Mouse (Mus musculus): ENCODE measurements around the gene Ccdc134.

The Ccdc134 gene

DNA sequence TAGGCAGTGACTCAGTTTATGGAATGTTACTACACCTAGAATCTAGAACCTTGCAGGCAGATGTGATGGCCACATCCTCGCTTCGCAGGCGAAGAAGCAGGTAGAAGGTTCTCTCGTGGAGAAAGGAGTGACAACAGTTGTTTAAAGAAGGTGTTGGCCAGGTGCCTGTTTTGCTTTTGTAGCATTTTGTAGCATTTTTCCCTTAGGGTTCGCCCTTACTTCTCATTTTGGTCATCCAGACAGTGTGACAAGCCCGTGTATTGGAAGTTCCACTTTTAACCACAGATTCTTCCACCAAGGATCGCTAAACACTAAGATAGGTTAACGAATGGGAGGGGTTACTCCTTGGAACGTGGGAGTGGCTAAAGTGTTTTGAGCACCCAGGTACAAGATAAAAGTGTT is 20.8 kb downstream of the Ccdc134 start:
- no peak for DNase-seq (ENCODE audit: low spot score)

DNA sequence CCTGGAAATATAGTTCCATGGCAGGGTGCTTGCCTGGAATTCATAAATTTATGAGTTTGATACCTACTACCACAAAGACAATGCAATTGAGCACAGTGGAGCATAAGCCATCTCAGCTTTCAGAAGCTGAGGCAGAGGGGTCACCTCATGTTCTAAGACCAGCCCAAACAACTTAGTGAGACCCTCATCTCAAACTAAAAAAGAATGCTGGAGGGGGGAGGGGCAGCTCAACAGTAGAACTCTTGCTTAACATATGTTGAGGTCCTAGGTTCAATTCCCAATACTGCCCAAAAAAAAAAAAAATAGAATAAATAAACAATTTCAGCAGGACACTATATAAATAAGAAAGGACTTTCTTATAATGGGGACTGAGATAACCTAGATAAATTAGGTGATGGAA is 22.3 kb downstream of the Ccdc134 start:
- DNase-seq (ENCODE audit: low spot score) = no peak

DNA sequence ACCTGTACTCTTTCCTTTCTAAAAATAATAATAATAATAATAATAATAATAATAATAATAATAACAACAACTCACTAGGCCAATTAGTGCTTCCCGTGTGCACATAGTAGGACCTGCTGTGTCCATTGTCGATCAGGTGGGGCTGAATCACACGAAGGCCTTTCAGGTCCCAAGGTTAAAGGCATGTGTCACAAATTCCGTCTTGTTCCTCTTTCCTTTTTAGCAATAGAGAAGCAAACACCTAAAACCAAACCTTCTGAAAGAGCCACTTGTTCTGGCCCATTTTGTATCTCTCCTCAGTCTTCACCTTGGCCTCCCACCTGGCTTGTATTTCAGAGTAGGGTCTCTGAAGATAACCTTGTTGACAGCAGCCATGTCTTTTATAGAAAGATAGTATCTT is 23.5 kb downstream of the Ccdc134 start:
- no peak for DNase-seq (ENCODE audit: low spot score)

DNA sequence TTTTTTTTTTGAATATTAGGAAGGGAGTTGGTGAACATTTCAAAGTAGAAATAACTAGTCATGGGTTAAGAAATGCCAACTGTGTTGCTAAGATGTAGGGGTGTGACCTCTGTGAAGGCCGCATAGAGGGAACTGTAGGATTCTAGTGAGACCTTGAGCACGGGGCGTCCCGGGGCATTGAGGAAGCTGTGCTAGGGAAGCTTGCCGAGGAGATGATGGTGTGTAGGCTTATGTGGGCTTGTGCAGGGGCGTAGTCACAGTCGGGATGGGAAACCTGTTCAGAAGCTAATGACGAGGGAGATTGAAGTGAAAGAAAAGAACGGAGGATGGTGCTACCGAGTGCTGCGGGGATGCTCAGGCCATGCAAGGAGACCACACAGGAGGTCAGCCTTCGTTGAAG is 24.3 kb downstream of the Ccdc134 start:
- DNase-seq (ENCODE audit: low spot score) = no peak

DNA sequence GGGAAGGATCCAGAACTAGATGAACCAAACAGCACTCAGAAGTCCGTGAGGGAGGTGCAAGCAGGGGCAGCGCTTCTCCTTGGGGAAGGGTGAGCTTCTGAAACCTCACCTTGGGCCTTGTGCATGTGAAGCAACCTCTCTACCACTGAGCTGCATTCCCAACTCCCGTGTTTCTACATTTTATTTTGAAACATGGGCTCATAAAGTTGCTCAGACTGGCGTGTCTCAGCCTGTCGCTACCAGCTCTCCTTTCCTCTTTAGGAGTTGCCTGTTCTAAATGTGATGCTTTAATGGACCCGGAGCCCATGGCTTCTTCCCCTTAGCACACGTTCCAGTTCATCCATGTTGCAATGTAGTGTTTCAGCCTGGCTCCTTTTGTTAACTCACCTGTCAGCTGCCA is 24.7 kb downstream of the Ccdc134 start:
- DNase-seq (ENCODE audit: low spot score) = no peak

DNA sequence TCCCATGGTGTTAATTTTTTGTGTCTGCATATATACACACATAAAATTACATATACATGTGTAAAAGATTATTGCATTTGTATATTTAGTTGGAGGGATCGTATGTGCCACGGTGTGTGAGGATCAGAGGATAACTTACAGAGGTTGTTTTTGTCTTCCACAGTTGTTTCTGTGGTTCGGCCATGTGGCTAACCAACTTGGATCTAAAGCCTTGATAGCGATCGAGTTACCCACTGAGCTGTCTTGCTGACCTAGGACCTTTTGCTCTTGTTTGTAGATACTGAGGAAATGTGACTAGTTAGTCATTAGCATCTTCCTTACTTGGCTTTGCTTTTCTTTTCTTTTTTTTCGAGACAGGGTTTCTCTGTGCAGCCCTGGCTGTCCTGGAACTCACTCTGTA is 28.6 kb downstream of the Ccdc134 start:
- no peak for DNase-seq (ENCODE audit: low spot score)

DNA sequence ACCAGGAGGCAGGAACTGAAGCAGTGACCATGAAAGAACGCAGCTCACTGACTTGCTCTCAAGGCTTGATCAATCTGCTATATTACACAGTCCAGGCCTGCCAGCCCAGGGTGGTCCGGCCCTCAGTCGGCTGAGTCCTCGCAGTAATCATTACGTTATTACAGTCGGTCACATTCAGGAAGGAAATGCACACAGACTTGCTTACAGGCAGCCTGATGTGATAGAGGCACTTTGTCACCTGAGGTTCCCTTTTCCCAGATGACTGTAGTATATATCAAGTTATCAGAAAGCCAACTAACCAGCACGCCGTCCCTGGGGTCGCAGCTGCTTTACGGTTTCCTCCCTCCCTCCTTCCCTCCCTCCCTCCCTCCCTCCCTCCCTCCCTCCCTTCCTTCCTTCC is 29.2 kb downstream of the Ccdc134 start:
- DNase-seq (ENCODE audit: low spot score) = no peak

DNA sequence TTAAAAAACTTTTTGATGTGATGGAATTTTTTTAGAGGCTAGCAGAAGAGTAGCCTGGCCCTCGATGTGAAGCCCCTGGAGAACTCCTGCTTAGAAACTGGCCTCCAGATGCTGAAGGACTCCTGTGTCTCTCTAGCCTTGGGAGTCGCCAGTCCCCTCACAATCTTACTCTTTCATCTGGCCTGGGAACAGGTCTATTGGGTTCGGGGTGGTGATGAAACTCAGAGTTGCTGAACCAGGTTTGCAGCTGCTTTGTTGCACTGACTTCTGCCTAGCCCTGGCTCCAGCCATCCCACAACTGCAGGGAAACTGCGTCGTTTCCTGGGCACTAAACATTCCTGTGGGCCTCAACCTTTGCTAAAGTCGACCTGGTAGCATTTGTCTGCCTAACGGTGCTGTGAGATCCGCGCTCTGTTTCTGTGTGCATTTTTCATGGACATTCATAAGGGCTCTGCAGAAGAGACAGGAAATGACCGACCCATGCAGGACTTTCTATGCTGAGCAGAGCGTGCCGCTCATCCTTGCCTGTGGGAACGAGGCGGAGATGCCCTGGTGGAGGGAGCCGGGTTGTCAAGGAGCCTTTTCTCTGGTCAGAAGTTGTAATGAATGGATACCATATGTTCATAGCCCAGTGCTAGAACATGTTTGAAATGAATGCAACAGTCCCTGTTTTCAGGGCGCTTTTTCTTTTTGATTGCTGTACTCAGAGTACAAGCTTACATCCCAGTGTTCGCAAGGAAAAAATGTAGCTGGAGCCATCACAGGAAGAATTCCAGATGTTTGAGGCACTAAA is 30.7 kb downstream of the Ccdc134 start:
- DNase-seq (ENCODE audit: low spot score) = no peak

DNA sequence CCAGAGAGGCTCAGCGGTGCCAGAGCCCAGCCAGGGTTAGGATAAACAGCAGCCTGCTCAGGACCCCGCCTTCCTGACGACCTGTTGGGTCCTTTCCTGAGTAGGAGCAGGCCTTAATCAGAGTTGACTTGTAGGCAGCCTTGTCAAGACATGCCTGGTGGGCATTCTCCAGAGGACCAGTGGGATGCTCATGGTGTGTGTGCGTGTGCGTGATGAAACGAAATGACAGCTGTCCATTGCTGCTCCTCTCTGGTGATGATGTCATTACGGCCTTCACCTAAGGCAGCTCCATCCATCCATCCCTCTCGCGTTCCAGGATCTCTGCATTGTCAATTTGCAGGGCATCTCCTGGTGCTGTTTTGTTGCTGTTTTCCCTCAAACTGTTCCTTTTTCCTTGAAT is 31.7 kb downstream of the Ccdc134 start:
- DNase-seq (ENCODE audit: low spot score) = no peak

DNA sequence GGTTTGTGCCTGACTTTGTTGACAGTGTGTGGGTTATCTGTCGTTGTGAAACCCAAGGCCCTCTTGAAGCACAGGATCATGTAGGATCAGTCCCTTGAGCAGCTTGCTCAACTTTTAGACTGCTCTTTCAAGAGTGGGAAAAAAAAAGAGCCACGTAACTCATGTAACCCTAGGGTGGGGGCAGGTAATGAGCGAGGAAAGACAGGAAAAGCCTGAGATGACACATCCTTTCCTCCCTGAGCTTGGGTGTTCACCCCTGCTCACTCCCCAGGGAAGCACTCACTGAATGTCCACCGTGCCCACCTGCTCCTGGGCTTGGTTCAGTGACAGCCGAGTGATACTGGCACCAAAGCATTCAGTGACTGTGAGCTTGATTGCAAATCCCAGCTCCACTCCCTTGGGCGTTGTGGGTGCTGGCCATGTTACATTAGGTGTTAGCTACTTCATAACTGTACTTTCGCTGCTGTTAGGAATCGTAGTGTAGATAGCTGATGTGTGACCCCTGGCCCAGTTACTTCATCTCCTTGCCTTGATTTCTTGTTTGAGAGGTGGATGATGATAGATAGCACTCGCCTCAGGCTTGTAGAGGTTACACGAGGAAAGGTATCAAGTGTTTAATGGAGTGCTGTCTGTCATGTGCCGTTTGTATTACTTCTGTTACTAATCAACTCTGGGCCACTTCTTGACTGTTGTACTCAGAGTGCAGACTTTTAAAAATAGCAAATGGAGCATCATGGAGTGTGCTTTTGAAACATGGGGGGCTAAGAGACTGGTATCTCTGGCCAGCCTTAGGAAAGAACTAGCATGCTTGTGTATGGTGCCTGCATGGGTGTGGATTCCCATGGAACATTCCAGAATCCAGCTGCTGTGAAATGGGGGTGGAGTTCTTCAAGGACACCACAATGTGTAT is 33.3 kb downstream of the Ccdc134 start:
- DNase-seq (ENCODE audit: low spot score) = no peak

DNA sequence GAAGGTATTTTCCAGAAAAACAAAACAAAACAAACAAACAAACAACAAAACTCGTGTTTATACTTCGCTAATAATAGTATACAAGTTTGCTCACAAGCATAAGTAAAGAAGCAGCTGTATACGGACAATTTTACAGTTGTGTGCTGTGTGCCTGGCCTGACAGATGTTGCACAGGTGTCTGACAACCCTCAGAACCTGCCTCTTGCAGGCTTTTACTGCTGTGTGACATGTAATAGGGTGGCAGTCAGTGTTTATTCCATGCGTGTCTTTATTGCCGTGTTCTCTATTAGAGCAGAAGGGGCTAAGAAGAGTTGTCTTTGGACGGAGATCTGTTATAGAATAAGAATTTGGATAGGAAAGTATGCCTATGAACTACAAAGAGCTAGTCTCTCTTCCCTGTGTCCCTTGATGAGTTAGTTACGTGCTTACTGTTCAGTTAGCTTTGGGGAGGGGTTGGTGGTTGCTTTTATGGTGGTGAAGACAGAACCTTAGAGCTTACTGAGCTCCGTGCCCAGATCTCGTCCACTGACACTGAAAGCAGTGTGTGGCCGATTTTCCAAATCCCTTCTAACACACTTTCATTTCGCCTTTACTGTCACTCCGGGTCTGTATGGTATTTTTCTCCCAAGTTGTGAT is 34.4 kb downstream of the Ccdc134 start:
- DNase-seq (ENCODE audit: low spot score) = no peak

DNA sequence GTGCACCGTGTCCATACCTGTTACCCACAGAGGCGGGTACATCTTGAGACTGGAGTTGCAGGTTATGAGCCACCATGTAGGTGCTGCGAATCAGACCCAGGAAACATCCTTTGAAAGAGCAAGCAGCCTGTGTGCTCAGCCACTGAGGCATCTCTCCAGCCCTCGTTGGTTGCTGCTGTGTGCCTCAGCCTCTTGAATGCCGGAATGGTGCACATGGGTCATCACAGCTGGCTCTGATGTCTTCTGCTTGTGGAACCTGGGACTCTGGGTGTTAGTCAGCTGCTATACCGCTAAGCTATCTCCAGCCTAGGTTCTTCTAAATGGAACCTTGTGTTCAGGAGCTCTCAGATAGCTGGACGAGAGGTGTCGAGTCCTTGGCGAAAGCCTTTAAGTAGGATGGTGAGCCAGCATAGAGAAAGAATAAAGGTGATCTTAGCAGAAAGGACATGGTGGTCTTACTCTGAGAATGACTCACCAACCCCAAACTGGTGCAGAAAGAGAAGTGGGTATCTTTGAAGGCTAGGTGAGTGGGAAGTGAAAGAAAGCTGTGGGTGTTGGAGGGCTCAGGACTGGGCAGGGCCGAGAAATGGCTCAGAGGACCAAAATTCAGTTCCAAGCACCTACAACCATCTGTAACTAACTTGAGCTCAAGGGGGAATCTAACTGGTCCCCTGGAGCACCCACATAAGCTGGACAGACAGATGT is 35.8 kb downstream of the Ccdc134 start:
- no peak for DNase-seq (ENCODE audit: low spot score)

DNA sequence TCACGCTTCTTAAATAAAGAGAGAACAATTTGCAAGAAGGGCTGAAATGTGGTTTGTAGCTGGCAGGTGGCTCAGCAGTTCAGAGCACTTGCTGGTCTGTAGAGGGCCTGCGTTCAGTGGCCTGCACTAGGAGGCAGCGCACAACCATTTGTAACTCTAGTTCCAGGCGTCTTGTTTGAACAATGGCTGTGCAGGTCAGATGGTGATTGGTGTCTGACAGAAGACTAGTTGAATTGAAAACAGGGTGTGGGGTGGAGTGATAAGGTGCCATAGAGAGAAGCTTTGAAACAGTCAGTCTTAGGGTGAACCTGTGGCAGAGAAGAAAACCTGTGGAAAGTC is 36.3 kb downstream of the Ccdc134 start:
- no peak for DNase-seq (ENCODE audit: low spot score)

DNA sequence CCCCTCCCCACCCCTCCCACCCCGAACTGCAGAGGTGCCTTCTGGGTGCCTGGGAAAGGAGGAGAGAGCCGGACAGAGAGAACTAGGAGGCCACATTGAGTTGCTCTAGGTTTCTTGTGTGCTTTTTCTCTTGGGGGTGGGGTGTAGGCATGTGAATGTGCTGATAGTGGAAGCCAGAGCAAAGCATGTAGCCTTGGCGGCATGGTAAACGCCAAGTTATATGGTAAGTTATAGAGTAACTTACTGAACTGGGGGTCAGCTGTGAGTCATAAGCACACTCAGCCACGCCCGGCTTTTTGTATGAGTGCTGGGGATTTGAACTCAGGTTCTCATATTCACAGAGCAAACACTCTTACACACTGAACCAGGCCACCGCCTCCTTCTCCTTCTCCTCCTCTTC is 36.8 kb downstream of the Ccdc134 start:
- DNase-seq (ENCODE audit: low spot score) = no peak

DNA sequence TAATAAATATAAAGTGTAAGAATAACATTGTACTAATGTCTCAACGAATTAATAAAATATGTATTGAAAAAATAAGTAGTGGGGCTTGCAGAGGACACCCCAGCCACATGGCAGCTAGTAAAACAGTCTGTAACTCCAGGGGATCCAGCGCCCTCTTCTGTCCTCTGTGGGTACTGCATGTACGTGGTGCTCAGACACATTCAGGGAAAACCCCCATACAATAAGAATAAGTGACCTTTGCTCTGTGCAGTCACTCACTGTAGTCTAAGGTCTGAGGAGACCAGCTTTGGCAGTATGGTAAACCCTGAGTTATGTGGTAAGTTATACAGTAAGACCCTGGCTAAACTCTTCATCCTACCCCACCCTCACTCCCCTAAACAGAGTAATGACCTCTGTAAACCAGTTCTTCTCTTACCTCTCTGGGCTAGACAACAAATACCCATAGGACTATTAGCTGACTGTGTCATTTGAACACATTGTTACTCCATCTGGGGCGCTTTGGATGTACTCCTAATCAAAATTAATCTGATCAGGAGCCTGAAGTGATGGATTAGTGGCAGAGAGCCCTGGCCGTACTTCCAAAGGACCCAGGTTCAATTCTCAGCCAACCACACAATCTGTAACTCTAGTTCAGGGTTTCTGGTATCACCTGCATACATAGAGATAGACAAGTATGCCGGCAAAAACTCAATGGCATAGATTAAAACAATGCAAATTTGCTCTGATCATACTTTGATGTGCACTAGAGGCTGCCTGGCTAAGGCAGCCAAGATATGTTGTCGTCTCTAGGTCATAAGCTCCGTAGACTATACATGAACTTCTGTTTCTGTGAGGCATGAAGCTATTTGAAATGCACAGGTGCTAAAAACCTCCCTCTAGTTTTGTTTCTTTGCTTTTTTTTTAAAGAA is 37.9 kb downstream of the Ccdc134 start:
- DNase-seq (ENCODE audit: low spot score) = peak; percentile 61

DNA sequence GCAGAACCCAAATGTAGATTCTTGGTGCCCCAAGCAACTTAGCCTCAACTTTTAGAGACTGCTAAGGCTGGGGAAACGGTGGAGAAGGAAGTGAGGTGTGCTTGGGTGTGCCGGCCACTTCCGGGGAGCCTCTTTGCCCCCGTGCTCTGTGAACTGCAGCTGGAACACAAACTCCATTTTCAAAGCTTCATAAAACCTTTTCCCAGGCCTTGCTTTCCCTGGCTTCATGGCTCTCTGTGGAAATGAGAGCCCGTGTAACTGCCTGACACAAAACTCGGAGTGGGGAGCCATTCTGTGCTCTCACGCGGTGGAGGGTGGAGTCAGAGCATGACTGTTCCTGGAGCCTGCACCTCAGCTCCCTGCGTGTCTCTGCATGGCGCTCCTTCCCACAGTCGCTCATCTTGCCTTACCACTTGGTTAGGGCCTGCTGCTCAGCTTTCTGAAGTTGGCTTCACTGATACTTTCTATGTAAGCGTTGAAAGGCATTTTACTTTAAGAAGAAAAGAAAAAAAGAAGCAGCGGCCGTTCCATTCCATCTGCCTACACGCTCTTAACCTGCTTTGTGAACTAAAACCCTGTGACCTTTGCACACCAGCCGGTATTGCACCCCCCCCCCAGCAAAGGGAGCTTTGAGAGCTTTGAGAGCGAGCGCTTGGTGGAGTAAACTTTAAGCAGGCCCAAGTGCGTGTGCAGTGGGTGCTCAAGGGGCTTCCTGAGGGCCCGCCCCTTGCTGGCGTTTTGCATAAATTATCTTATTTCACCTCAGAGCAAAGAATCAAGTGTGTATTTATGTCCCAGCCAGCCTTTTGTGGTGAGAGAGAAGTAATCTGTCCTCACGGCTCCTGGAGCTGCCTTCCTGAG is 38.7 kb downstream of the Ccdc134 start:
- no peak for DNase-seq (ENCODE audit: low spot score)

DNA sequence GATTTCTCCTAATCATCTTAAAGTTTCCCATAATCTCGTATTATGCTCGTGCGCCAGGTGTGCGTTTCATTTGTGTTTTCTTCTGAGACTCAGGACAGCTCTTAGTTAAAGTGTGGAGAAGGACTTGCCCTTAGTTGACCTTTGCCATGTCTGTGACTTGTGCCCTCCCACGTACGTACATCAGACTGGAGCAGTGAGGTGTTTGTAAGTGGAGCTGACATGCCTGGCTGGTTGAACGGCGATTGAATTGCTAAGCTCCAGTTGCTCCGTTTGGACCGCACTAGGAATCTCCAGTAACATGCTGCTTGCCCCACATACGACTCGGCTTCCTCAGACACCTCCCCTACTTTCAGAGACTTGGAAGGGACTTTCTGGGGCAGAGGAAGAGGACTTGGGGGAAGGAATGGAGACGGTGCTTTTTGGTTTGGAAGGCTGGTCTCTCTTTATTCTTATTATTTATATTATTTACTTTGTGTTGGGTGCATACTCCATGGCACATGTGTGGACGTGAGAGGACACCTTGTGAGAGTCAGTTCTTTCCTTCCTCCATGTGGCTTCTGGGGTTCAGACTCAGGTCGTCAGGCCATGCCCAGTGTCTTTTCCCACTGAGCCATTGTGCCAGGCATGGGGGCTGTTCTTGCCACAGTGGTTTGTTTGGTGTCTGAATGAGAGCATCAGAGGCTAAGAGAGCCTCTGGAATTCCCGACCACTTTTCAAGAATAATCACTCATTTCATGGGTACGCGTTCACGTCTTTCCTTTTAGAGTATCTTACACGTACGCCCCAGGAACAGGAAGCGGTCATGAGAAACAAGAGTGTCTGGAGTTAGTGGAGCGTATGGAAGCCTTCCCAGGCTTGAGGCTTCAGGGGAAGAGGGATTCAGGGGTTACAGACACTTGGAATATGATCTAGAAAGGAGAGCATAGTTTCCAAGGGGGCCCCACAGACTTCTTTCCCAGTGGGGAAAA is 39.8 kb downstream of the Ccdc134 start:
- DNase-seq (ENCODE audit: low spot score) = no peak

DNA sequence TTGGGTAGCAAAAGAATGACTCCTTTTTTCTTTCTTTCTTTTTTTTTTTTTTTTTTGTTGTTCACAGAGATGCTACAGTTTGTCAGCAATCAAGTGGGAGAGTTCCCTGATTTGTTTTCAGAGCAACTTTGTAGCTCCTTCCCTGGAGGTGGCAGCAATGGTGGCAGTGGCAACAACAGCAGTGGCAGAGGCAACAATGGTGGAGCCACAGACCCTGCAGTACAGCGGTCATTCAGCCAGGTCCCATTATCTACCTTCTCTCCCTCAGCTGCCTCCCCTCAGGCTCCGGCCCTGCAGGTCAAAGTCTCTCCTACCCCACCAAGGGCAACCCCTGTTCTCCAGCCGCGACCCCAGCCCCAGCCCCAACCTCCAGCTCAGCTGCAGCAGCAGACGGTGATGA is 41.9 kb downstream of the Ccdc134 start:
- no peak for DNase-seq (ENCODE audit: low spot score)
